Mouse (Mus musculus) embryonic facial prominence, embryonic 13.5 days (tissue): ENCODE results near the gene Il5ra. TPM values are rescaled to one million over a fixed set of nuclear protein-coding genes. Genes with fewer than 3 reads are reported as not detected.

Experiments used
- ATAC-seq: fragments of 200-750 bp; cut with Nextera tagmentation; 2 replicates; pipeline ENCODE4 v1.8.0; 2017; ENCODE audit warnings: low read depth; ENCODE audit not compliant: insufficient number of reproducible peaks, insufficient read depth, low FRiP score, low TSS enrichment
- H3K27ac ChIP-seq: fragments of 300-500 bp; sonication (generic); 2 replicates; pipeline ENCODE4 v1.5.1; 2015; ENCODE audit warnings: moderate library complexity, mild to moderate bottlenecking, inconsistent platforms
- H3K27me3 ChIP-seq: fragments of 300-500 bp; sonication (generic); 2 replicates; pipeline ENCODE4 v1.6.1; 2015; ENCODE audit warnings: mild to moderate bottlenecking, inconsistent platforms
- H3K36me3 ChIP-seq: fragments of 300-500 bp; sonication (generic); 2 replicates; pipeline ENCODE4 v1.6.1; 2015; ENCODE audit warnings: mild to moderate bottlenecking, inconsistent platforms
- H3K4me1 ChIP-seq: fragments of 300-500 bp; sonication (generic); 2 replicates; pipeline ENCODE4 v1.6.1; 2015; ENCODE audit warnings: inconsistent platforms
- H3K4me2 ChIP-seq: fragments of 300-500 bp; sonication (generic); 2 replicates; pipeline ENCODE4 v1.6.1; 2015; ENCODE audit warnings: moderate library complexity, mild to moderate bottlenecking, inconsistent platforms
- H3K4me3 ChIP-seq: fragments of 300-500 bp; sonication (generic); 2 replicates; pipeline ENCODE4 v1.5.1; 2015; ENCODE audit warnings: mild to moderate bottlenecking, inconsistent platforms
- H3K9ac ChIP-seq: fragments of 300-500 bp; sonication (generic); 2 replicates; pipeline ENCODE4 v1.6.1; 2015; ENCODE audit warnings: mild to moderate bottlenecking, inconsistent platforms
- H3K9me3 ChIP-seq: fragments of 300-500 bp; sonication (generic); 2 replicates; pipeline ENCODE4 v1.6.1; 2016; ENCODE audit warnings: inconsistent platforms
- WGBS: fragments of 180-500 bp; shearing (Covaris S2); methylation state at CpG from one replicate; pipeline ENCODE4 v1.1.7; 2015; ENCODE audit warnings: mixed read lengths; 5-methylcytosine and 5-hydroxymethylcytosine counted together
- polyA plus RNA-seq: library from polyadenylated mRNA; unstranded; fragments of >200 nt; fragmentation: Nextera tagmentation; extraction: Ambion mirVana; gene quantifications from 2 replicates; pipeline ENCODE4 v1.2.1, GENCODE M21; 2015

Il5ra gene
- polyA plus RNA-seq, 1 experiment from 2014 or later, result not detected

GRCm38 (mm10) chr6:106732563-106732962 is 16.3 kb downstream of the Il5ra start:
- WGBS, result 78% methylated on average over 4 of the region's 4 CpGs
- H3K27me3 ChIP-seq, result no peaks in the 10 kb centered on the region

GRCm38 (mm10) chr6:106729682-106730314 is 19.0 kb downstream of the Il5ra start:
- no peak overlapping the region for H3K4me3 ChIP-seq
- no peaks in the 10 kb centered on the region for H3K9me3 ChIP-seq
- no peak for ATAC-seq
- no peak overlapping the region for H3K4me2 ChIP-seq
- H3K27me3 ChIP-seq, result no peaks in the 10 kb centered on the region
- WGBS, result 82% methylated on average over 4 of the region's 4 CpGs
- no peak overlapping the region for H3K9ac ChIP-seq
- no peak overlapping the region for H3K27ac ChIP-seq
- H3K36me3 ChIP-seq, result no peaks in the 10 kb centered on the region
- no peaks in the 10 kb centered on the region for H3K4me1 ChIP-seq

More at GRCm38 (mm10) chr6:106732563-106732962, 16.3 kb downstream of the Il5ra start:
- ATAC-seq, result 0 out of 2 replicates have a peak, but pooled peaks have one; percentile 37
- no peak overlapping the region for H3K4me2 ChIP-seq
- no peaks in the 10 kb centered on the region for H3K36me3 ChIP-seq
- no peak overlapping the region for H3K27ac ChIP-seq
- H3K4me1 ChIP-seq, result no peaks in the 10 kb centered on the region
- no peak overlapping the region for H3K4me3 ChIP-seq
- no peaks in the 10 kb centered on the region for H3K9me3 ChIP-seq
- H3K9ac ChIP-seq, result no peak overlapping the region

- no peaks in the 10 kb centered on the region for H3K9me3 ChIP-seq
These were observed 21.1 kb downstream of the Il5ra start for GRCm38 (mm10) chr6:106727703-106728102.

GRCm38 (mm10) chr6:106726078-106726477 is 22.8 kb downstream of the Il5ra start:
- Histone ChIP-seq H3K27ac (no peak overlapping the region), H3K4me3 (no peak overlapping the region), H3K9ac (no peak overlapping the region), H3K27me3 (no peaks in the 10 kb centered on the region), H3K4me1 (no peaks in the 10 kb centered on the region), H3K36me3 (no peaks in the 10 kb centered on the region), H3K4me2 (no peak overlapping the region), H3K9me3 (no peaks in the 10 kb centered on the region)
- ATAC-seq, result no peak
- WGBS, result 74% methylated on average over 6 of the region's 6 CpGs

More at GRCm38 (mm10) chr6:106727703-106728102, 21.1 kb downstream of the Il5ra start:
- Histone ChIP-seq H3K4me1 (no peaks in the 10 kb centered on the region), H3K4me3 (no peak overlapping the region), H3K27me3 (no peaks in the 10 kb centered on the region), H3K9ac (no peak overlapping the region), H3K36me3 (no peaks in the 10 kb centered on the region), H3K4me2 (no peak overlapping the region), H3K27ac (no peak overlapping the region)
- no peak for ATAC-seq
- 92% methylated on average over 1 of the region's 1 CpGs for WGBS

- Histone ChIP-seq H3K4me1 (no peaks in the 10 kb centered on the region), H3K36me3 (no peaks in the 10 kb centered on the region), H3K4me3 (no peak overlapping the region), H3K9me3 (no peaks in the 10 kb centered on the region), H3K27me3 (no peaks in the 10 kb centered on the region), H3K27ac (no peak overlapping the region), H3K4me2 (no peak overlapping the region), H3K9ac (no peak overlapping the region)
- no peak for ATAC-seq
- WGBS, result 90% methylated on average over 4 of the region's 4 CpGs
These were observed 23.2 kb downstream of the Il5ra start for GRCm38 (mm10) chr6:106725642-106726041.

GRCm38 (mm10) chr6:106705506-106706035 is 43.3 kb downstream of the Il5ra start:
- Histone ChIP-seq H3K27me3 (no peaks in the 10 kb centered on the region), H3K4me1 (no peaks in the 10 kb centered on the region), H3K27ac (no peak overlapping the region), H3K36me3 (no peaks in the 10 kb centered on the region), H3K4me2 (no peak overlapping the region), H3K9me3 (no peaks in the 10 kb centered on the region), H3K4me3 (no peak overlapping the region), H3K9ac (no peak overlapping the region)
- WGBS, result 48% methylated on average over 3 of the region's 3 CpGs
- ATAC-seq, result no peak

- Histone ChIP-seq H3K27ac (no peak overlapping the region), H3K4me3 (no peak overlapping the region), H3K4me2 (no peak overlapping the region), H3K4me1 (no peaks in the 10 kb centered on the region), H3K36me3 (no peaks in the 10 kb centered on the region), H3K9ac (no peak overlapping the region), H3K27me3 (no peaks in the 10 kb centered on the region), H3K9me3 (no peaks in the 10 kb centered on the region)
- ATAC-seq, result no peak
- WGBS, result 62% methylated on average over 3 of the region's 3 CpGs
These were observed 46.9 kb downstream of the Il5ra start for GRCm38 (mm10) chr6:106701931-106702330.

- no peak overlapping the region for H3K4me3 ChIP-seq
- ATAC-seq, result no peak
- 66% methylated on average over 8 of the region's 8 CpGs for WGBS
- 0 out of 2 replicates have a peak, but pooled peaks cover 3% of the 10 kb centered on the region for H3K4me1 ChIP-seq
- no peak overlapping the region for H3K4me2 ChIP-seq
- H3K27me3 ChIP-seq, result no peaks in the 10 kb centered on the region
- H3K9me3 ChIP-seq, result no peaks in the 10 kb centered on the region
- H3K9ac ChIP-seq, result no peak overlapping the region
- H3K36me3 ChIP-seq, result no peaks in the 10 kb centered on the region
- no peak overlapping the region for H3K27ac ChIP-seq
These were observed 73.3 kb downstream of the Il5ra start for GRCm38 (mm10) chr6:106675581-106675980.

GRCm38 (mm10) chr6:106663780-106664651 is 84.8 kb downstream of the Il5ra start:
- no peak for ATAC-seq
- 36% methylated on average over 6 of the region's 6 CpGs for WGBS

More at GRCm38 (mm10) chr6:106663780-106664651, 84.8 kb downstream of the Il5ra start:
- H3K9me3 ChIP-seq, result no peaks in the 10 kb centered on the region
- H3K4me3 ChIP-seq, result no peak overlapping the region
- H3K9ac ChIP-seq, result no peak overlapping the region
- no peak overlapping the region for H3K4me2 ChIP-seq
- H3K27ac ChIP-seq, result no peak overlapping the region
- no peaks in the 10 kb centered on the region for H3K36me3 ChIP-seq
- no peaks in the 10 kb centered on the region for H3K4me1 ChIP-seq
- no peaks in the 10 kb centered on the region for H3K27me3 ChIP-seq
